Mouse (Mus musculus) heart, embryonic 16.5 days (tissue): ENCODE measurements around the gene Dmkn. TPM values are rescaled to one million over a fixed set of nuclear protein-coding genes. Genes with fewer than 3 reads are reported as not detected.

Source experiments
- ATAC-seq: fragments of 200-750 bp; cut with Nextera tagmentation; replicated peaks from 2 replicates; pipeline ENCODE4 v1.8.0; 2017; ENCODE audit warnings: moderate number of reproducible peaks; ENCODE audit not compliant: insufficient read depth, low FRiP score; ENCODE audit errors: extremely low read depth
- H3K27ac ChIP-seq: fragments of 300-500 bp; sonication (generic); 2 replicates; pipeline ENCODE4 v1.5.1; 2014; ENCODE audit warnings: mild to moderate bottlenecking, low read length, control low read depth, moderate library complexity
- H3K27me3 ChIP-seq: fragments of 300-500 bp; sonication (generic); 2 replicates; pipeline ENCODE4 v1.6.1; 2014; ENCODE audit warnings: low read length, mixed read lengths; ENCODE audit not compliant: control insufficient read depth, insufficient read depth
- H3K36me3 ChIP-seq: fragments of 300-500 bp; sonication (generic); 2 replicates; pipeline ENCODE4 v1.6.1; 2014; ENCODE audit not compliant: control insufficient read depth, insufficient read depth
- H3K4me1 ChIP-seq: fragments of 300-500 bp; sonication (generic); 2 replicates; pipeline ENCODE4 v1.6.1; 2014; ENCODE audit warnings: low read length, mixed read lengths; ENCODE audit not compliant: control insufficient read depth, insufficient read depth
- H3K4me2 ChIP-seq: fragments of 300-500 bp; sonication (generic); 2 replicates; pipeline ENCODE4 v1.6.1; 2014; ENCODE audit warnings: low read depth, mild to moderate bottlenecking, control low read depth, low read length
- H3K4me3 ChIP-seq: fragments of 300-500 bp; sonication (generic); 2 replicates; pipeline ENCODE4 v1.5.1; 2014; ENCODE audit warnings: mild to moderate bottlenecking, control low read depth, low read length
- H3K9ac ChIP-seq: fragments of 300-500 bp; sonication (generic); 2 replicates; pipeline ENCODE4 v1.6.1; 2014; ENCODE audit warnings: low read length, control low read depth
- H3K9me3 ChIP-seq: fragments of 300-500 bp; sonication (generic); replicated peaks from 2 replicates; pipeline ENCODE4 v1.6.1; 2016; ENCODE audit warnings: low read length; ENCODE audit not compliant: control insufficient read depth
- WGBS: fragments of 180-500 bp; shearing (Covaris S2); extraction: QIAGEN DNeasy Blood & Tissue Kit; methylation state at CpG from one replicate; pipeline ENCODE4 v1.1.7; 2014; 5-methylcytosine and 5-hydroxymethylcytosine counted together
- polyA plus RNA-seq: library from polyadenylated mRNA; unstranded; fragments of >200 nt; fragmentation: Nextera tagmentation; extraction: Ambion mirVana; gene quantifications from 2 replicates; pipeline ENCODE4 v1.2.1, GENCODE M21; 2015

The Dmkn gene
- polyA plus RNA-seq, 1 experiment from 2014 or later, result 5.9 TPM

DNA sequence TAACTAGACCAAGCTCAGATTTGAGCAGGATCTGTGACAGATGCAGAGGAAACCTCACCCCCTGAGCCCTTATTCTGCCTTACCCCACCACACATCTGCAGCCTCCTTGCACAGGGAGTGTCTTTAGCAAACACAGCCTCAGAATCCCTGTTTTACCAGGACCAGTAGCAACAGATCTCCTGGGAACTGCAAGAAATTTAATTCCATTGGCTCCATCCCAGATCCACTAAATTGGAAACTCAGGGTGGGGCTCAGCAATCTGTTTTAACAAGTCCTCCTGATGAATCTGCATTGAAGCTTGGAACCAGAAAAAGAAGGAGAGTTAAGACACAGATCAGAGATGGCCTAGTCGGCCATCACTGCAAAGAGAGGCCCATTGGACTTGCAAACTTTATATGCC is 33.2 kb downstream of the Dmkn start:
- 61% methylated on average over 1 of the region's 1 CpGs for WGBS

DNA sequence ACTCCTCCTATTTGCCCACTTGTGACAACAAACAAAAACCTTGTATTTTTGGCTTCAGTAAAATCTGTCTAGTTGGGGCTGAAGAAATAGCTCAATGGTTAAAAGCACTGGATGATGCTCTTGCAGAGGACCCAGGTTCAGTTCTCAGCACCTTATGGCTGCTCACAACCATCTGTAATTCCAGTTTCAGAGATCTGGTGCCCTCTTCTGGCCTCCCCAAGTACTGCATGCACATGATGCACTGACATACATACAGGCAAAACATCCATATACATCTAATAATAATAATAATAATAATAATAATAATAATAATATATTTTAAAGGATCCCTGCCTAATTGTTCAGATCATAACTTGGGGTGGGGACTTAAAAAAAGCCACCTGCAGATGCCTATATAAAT is 37.1 kb downstream of the Dmkn start:
- Histone ChIP-seq H3K4me3 (no peak overlapping the region), H3K27me3 (no peaks in the 10 kb centered on the region), H3K4me2 (no peak overlapping the region), H3K36me3 (no peaks in the 10 kb centered on the region), H3K9ac (no peak overlapping the region), H3K4me1 (no peaks in the 10 kb centered on the region), H3K9me3 (peaks cover 7% of the 10 kb centered on the region), H3K27ac (no peak overlapping the region)
- no peak for ATAC-seq

More for the DNA sequence above, 33.2 kb downstream of the Dmkn start:
- Histone ChIP-seq H3K36me3 (no peaks in the 10 kb centered on the region), H3K9ac (no peak overlapping the region), H3K4me1 (no peaks in the 10 kb centered on the region), H3K27ac (no peak overlapping the region), H3K4me2 (no peak overlapping the region), H3K4me3 (no peak overlapping the region), H3K9me3 (peaks cover 5% of the 10 kb centered on the region; the same call in 1 of the 2 replicates), H3K27me3 (no peaks in the 10 kb centered on the region)
- no peak for ATAC-seq

DNA sequence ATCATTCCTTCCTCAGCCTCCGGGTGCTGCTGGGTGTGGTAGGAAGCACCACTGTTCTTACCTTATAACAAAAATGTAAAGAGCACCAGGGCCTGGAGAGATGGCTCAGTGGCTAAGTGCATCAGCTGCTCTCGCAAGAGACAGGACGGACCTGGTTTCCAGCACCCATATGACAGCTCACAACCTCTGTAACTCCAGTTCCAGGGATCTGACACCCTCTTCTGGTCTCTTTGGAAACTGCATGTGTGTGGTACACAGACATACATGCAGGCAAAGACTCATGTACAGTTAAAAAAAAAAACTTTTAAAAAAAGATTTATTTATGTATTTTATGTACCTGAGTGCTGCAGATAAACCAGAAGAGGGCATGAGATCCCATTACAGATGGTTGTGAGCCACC is 39.7 kb downstream of the Dmkn start:
- H3K9me3 ChIP-seq, result peaks cover 7% of the 10 kb centered on the region
- H3K9ac ChIP-seq, result no peak overlapping the region
- H3K36me3 ChIP-seq, result no peaks in the 10 kb centered on the region
- H3K4me3 ChIP-seq, result no peak overlapping the region
- H3K27ac ChIP-seq, result no peak overlapping the region
- 95% methylated on average over 3 of the region's 3 CpGs for whole genome bisulfite sequencing
- no peaks in the 10 kb centered on the region for H3K4me1 ChIP-seq
- H3K27me3 ChIP-seq, result no peaks in the 10 kb centered on the region
- no peak overlapping the region for H3K4me2 ChIP-seq
- no peak for ATAC-seq

GRCm38 (mm10) chr7:30804026-30804715 is 40.6 kb downstream of the Dmkn start:
- ATAC-seq, result no peak
- H3K27ac ChIP-seq, result no peak overlapping the region
- 75% methylated on average over 9 of the region's 9 CpGs for WGBS
- H3K9ac ChIP-seq, result no peak overlapping the region
- H3K4me2 ChIP-seq, result no peak overlapping the region
- no peak overlapping the region for H3K4me3 ChIP-seq
- H3K27me3 ChIP-seq, result no peaks in the 10 kb centered on the region
- peaks cover 7% of the 10 kb centered on the region for H3K9me3 ChIP-seq
- no peaks in the 10 kb centered on the region for H3K36me3 ChIP-seq
- no peaks in the 10 kb centered on the region for H3K4me1 ChIP-seq

- Histone ChIP-seq H3K27ac (no peak overlapping the region), H3K4me2 (no peak overlapping the region), H3K9ac (no peak overlapping the region), H3K9me3 (peaks cover 2% of the 10 kb centered on the region; the same call in 1 of the 2 replicates), H3K27me3 (no peaks in the 10 kb centered on the region), H3K4me3 (no peak overlapping the region), H3K36me3 (no peaks in the 10 kb centered on the region), H3K4me1 (no peaks in the 10 kb centered on the region)
- WGBS, result 40% methylated on average over 6 of the region's 6 CpGs
- no peak for ATAC-seq
Measured at GRCm38 (mm10) chr7:30805924-30806323, 42.4 kb downstream of the Dmkn start.

- Histone ChIP-seq H3K27ac (no peak overlapping the region), H3K36me3 (no peaks in the 10 kb centered on the region), H3K9me3 (no peaks in the 10 kb centered on the region), H3K4me3 (no peak overlapping the region), H3K27me3 (no peaks in the 10 kb centered on the region), H3K4me1 (no peaks in the 10 kb centered on the region), H3K9ac (no peak overlapping the region), H3K4me2 (no peak overlapping the region)
- no peak for ATAC-seq
- WGBS, result 48% methylated on average over 6 of the region's 6 CpGs
Measured at GRCm38 (mm10) chr7:30810319-30810718, 46.8 kb downstream of the Dmkn start.

DNA sequence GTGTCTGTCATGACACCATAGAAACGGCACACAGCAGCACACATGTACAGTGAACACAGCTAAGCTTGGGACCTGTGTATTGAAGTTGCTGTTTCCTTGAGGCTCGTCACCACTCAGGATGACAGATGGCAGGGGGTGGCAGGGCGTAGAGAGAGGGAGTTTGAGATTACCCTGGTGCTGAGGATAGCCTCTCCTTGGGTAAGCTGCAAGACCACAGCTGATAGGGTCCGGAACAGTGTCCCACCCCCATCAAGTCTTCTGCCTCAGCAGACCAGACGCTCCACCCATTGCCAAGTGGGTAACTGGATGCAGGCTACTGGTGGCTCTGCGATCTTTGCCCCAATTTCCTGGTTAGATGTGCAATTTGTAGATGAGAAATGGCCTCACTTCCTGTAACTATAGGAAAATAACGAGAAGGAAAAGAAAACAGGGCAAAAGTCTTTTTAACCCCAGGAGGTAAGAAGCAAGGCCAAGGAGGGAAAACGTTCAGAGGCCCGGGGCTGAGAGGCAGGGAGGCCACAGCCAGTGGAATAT is 48.3 kb downstream of the Dmkn start:
- Histone ChIP-seq H3K4me3 (no peak overlapping the region), H3K36me3 (no peaks in the 10 kb centered on the region), H3K9me3 (no peaks in the 10 kb centered on the region), H3K27me3 (no peaks in the 10 kb centered on the region), H3K4me1 (no peaks in the 10 kb centered on the region), H3K9ac (no peak overlapping the region), H3K27ac (no peak overlapping the region), H3K4me2 (no peak overlapping the region)
- no peak; the same call in 1 of the 2 replicates for ATAC-seq
- 39% methylated on average over 9 of the region's 9 CpGs for WGBS

- Histone ChIP-seq H3K36me3 (no peaks in the 10 kb centered on the region), H3K27me3 (no peaks in the 10 kb centered on the region), H3K4me3 (no peak overlapping the region), H3K9me3 (no peaks in the 10 kb centered on the region), H3K4me1 (no peaks in the 10 kb centered on the region), H3K27ac (no peak overlapping the region), H3K4me2 (no peak overlapping the region), H3K9ac (no peak overlapping the region)
- ATAC-seq, result no peak
- WGBS, result 65% methylated on average over 6 of the region's 6 CpGs
Measured at GRCm38 (mm10) chr7:30812291-30812807, 48.8 kb downstream of the Dmkn start.

DNA sequence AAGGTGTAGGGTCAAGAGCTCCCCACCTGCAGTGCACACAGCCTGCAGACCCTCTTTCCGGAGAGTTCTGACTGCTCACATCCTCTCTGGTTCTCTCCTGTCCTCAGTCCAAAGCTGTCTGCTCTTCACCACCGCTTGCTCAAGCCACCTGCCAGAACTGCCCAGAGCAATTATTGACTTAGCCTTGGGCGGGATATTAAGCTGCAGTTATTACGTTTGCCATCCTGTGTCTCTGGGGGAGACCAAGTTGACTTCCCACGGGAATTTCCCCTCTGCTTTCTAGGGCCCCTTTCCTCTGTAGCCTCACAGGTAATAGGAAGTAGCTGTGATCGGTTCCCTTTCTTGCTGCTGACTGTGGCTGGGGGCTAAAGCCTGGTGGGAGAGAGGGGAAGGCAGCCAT is 56.6 kb downstream of the Dmkn start:
- no peaks in the 10 kb centered on the region for H3K36me3 ChIP-seq
- H3K9me3 ChIP-seq, result no peaks in the 10 kb centered on the region
- no peaks in the 10 kb centered on the region; the same call in 1 of the 2 replicates for H3K27me3 ChIP-seq
- H3K4me2 ChIP-seq, result no peak overlapping the region
- no peak overlapping the region for H3K9ac ChIP-seq
- H3K27ac ChIP-seq, result no peak overlapping the region
- WGBS, result 58% methylated on average over 6 of the region's 6 CpGs
- H3K4me3 ChIP-seq, result no peak overlapping the region
- no peak for ATAC-seq
- H3K4me1 ChIP-seq, result no peaks in the 10 kb centered on the region
